Mouse (Mus musculus) erythroblast, embryonic 14.5 days (primary cell): Measurements from ENCODE around the gene Car11. TPM values are rescaled to one million over a fixed set of nuclear protein-coding genes. Genes with fewer than 3 reads are reported as not detected.

Experiments used
- H3K27me3 ChIP-seq: 2 replicates; pipeline ENCODE4 v1.6.1; 2012; ENCODE audit warnings: inconsistent platforms; ENCODE audit not compliant: control insufficient read depth
- H3K36me3 ChIP-seq: 2 replicates; pipeline ENCODE4 v1.6.1; 2012; ENCODE audit warnings: mild to moderate bottlenecking, inconsistent platforms; ENCODE audit not compliant: control insufficient read depth
- H3K4me1 ChIP-seq: 2 replicates; pipeline ENCODE4 v1.6.1; 2012; ENCODE audit warnings: inconsistent platforms; ENCODE audit not compliant: control insufficient read depth
- H3K4me3 ChIP-seq: replicated peaks from 2 replicates; pipeline ENCODE3; 2012; ENCODE audit warnings: moderate library complexity, mild to moderate bottlenecking, inconsistent platforms
- H3K9me3 ChIP-seq: 2 replicates; pipeline ENCODE4 v1.6.1; 2012; ENCODE audit warnings: low read length, inconsistent platforms, mixed read lengths; ENCODE audit not compliant: control insufficient read depth
- GATA1 ChIP-seq: IDR thresholded peaks from 2 replicates; pipeline ENCODE4 v1.6.1; 2012; ENCODE audit warnings: low read length, inconsistent platforms, mixed read lengths
- TAL1 ChIP-seq: IDR thresholded peaks from 3 replicates; pipeline ENCODE4 v1.6.1; 2012; ENCODE audit warnings: low read length, inconsistent platforms, mixed read lengths
- polyA plus RNA-seq: library from polyadenylated mRNA; stranded (reverse); fragments of >175 nt; gene quantifications from 2 replicates; pipeline ENCODE4 v1.2.3, GENCODE M21; 2012

Gene Car11
- polyA plus RNA-seq, 1 experiment, result not detected

- TF ChIP-seq TAL1 (no peak), GATA1 (no peak)
- Histone ChIP-seq H3K27me3 (peaks cover 11% of the 10 kb centered on the region), H3K4me3 (peak overlapping the region; percentile 67), H3K36me3 (peaks cover 27% of the 10 kb centered on the region), H3K4me1 (peaks cover 56% of the 10 kb centered on the region), H3K9me3 (no peaks in the 10 kb centered on the region)
Observed at GRCm38 (mm10) chr7:45707375-45707967, 7.8 kb downstream of the Car11 start.

GRCm38 (mm10) chr7:45708221-45708761, 8.6 kb downstream of the Car11 start:
- H3K36me3 ChIP-seq, result peaks cover 36% of the 10 kb centered on the region
- H3K4me3 ChIP-seq, result no peak overlapping the region
- TF ChIP-seq GATA1, result no peak
- TF ChIP-seq TAL1, result no peak
- H3K4me1 ChIP-seq, result peaks cover 65% of the 10 kb centered on the region
- H3K27me3 ChIP-seq, result peaks cover 4% of the 10 kb centered on the region; the same call in 1 of the 2 replicates
- H3K9me3 ChIP-seq, result no peaks in the 10 kb centered on the region

DNA sequence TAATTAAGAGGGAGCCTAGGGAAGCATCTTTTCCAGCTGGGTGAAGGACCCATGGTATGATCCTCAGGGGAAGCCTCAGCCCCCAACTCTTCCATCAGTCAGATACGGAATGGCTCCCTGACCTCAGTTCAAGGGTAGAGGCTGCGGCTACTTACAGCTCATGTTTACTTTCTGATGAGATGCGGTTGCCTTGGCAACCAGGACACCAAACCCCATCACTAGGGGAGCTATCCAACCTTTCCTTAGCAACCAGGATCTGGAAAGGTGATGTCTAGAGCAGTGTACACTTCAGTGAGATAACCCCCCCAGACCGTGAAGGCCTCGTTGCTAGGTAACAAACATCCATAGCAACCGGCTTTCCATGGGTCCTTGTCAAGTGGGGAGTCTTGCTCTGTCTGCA, 9.4 kb downstream of the Car11 start:
- peaks cover 43% of the 10 kb centered on the region for H3K36me3 ChIP-seq
- TF ChIP-seq GATA1, result no peak
- no peak for TF ChIP-seq TAL1
- H3K4me1 ChIP-seq, result peaks cover 65% of the 10 kb centered on the region
- H3K4me3 ChIP-seq, result no peak overlapping the region
- H3K9me3 ChIP-seq, result no peaks in the 10 kb centered on the region
- peaks cover 4% of the 10 kb centered on the region; the same call in 1 of the 2 replicates for H3K27me3 ChIP-seq

GRCm38 (mm10) chr7:45709677-45710355, 10.2 kb downstream of the Car11 start:
- peaks cover 44% of the 10 kb centered on the region for H3K36me3 ChIP-seq
- H3K9me3 ChIP-seq, result no peaks in the 10 kb centered on the region
- H3K4me1 ChIP-seq, result peaks cover 65% of the 10 kb centered on the region
- TF ChIP-seq GATA1, result no peak
- no peak for TF ChIP-seq TAL1
- no peak overlapping the region for H3K4me3 ChIP-seq
- H3K27me3 ChIP-seq, result peaks cover 4% of the 10 kb centered on the region; the same call in 1 of the 2 replicates

GRCm38 (mm10) chr7:45710477-45711191, 11.0 kb downstream of the Car11 start:
- Histone ChIP-seq H3K36me3 (peaks cover 44% of the 10 kb centered on the region), H3K4me3 (no peak overlapping the region), H3K9me3 (no peaks in the 10 kb centered on the region), H3K4me1 (peaks cover 65% of the 10 kb centered on the region), H3K27me3 (peaks cover 4% of the 10 kb centered on the region; the same call in 1 of the 2 replicates)
- TF ChIP-seq TAL1, result no peak

- Histone ChIP-seq H3K9me3 (no peaks in the 10 kb centered on the region), H3K27me3 (no peaks in the 10 kb centered on the region), H3K4me1 (peaks cover 65% of the 10 kb centered on the region), H3K4me3 (no peak overlapping the region), H3K36me3 (peaks cover 45% of the 10 kb centered on the region)
- TF ChIP-seq TAL1 (no peak), GATA1 (no peak)
Observed at GRCm38 (mm10) chr7:45711316-45712021, 11.8 kb downstream of the Car11 start.

- H3K9me3 ChIP-seq, result no peaks in the 10 kb centered on the region
- peaks cover 65% of the 10 kb centered on the region for H3K4me1 ChIP-seq
- H3K36me3 ChIP-seq, result peaks cover 46% of the 10 kb centered on the region
- TF ChIP-seq TAL1 (no peak), GATA1 (no peak)
- no peak overlapping the region for H3K4me3 ChIP-seq
- no peaks in the 10 kb centered on the region for H3K27me3 ChIP-seq
Observed at GRCm38 (mm10) chr7:45712022-45712757, 12.5 kb downstream of the Car11 start.

DNA sequence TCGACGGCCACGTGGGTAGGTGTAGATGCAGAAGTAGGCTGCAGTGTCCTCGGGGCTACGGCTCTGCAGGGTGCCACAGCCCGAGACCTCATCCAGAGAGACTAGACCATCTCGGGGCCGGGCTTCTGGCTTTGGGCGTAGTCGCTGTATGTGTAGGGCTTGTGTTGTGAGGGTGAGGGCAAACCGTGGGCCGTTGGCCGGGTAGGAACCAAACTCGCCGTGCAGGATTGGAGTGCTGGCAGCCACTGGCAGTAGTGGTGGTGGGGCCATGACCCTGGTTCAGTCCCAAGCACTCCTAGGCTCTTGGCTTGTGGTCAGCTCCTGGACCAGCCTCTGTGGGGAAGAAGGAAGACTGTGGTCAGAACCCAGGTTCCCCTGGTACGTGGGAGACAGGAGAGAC, 13.8 kb downstream of the Car11 start:
- Histone ChIP-seq H3K9me3 (no peaks in the 10 kb centered on the region), H3K4me3 (no peak overlapping the region), H3K36me3 (peaks cover 46% of the 10 kb centered on the region), H3K27me3 (no peaks in the 10 kb centered on the region), H3K4me1 (peaks cover 56% of the 10 kb centered on the region)
- TF ChIP-seq TAL1 (no peak), GATA1 (no peak)
